Mouse (Mus musculus) leukemia stem cell, adult 10-12 weeks (primary cell): ENCODE measurements around the gene Rgs3. TPM values are rescaled to one million over a fixed set of nuclear protein-coding genes. Genes with fewer than 3 reads are reported as not detected.

ENCODE experiments used
- polyA plus RNA-seq: library from polyadenylated mRNA; stranded (reverse); fragments of >175 nt; gene quantifications from 2 replicates; pipeline ENCODE4 v1.2.3, GENCODE M21; 2012; ENCODE audit warnings: low replicate concordance

Rgs3 gene
- polyA plus RNA-seq, result 87.1 and 175 TPM in 2 replicates

DNA sequence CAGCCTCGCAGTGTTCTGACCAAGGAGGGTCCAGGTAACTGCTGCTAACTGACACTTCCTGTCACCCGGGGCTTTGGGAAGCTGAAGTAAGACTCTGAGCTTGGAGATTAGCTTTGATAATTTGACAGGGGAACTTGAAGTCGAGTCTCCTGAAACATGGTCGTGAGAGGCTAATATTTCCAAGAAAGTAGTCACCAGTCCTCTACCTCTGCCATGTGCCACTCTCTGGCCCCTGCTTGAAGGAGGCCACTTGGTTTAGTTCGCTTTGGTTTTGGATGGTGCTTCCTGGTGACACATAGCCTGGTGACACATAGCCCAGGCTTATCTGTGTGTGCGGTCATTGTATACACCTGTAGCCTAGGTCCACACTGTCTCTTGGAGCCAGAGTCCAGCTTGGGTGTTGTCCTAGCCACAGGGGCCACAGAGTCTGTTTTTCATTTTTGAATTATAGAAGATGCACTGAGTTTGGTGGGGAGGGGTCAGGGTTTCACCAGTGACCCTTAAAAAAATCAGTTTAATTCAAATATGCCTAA, at the start of gene Rgs3:
Rgs3 (plus strand) TSS at position 51 of the 533 bp plus-strand sequence.

DNA sequence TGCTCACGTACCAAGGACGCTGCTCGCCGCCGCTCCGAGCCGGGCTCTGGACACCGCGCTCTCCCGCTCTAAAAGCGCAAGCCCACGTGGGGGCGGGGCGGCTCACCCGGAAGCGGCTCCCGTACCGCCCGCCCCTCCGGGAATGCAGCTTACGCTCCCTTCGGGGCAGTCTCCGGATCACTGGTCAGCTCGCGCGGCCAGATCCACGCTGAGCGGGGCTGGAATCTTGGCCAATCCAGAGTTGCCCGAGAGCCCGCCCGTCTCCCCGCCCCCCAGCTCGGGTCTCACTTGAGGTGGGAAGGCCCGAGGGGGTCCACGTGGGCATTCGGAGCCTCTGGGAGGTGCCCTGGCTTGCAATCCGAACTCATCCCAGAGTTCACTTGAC, 39.8 kb upstream of the Rgs3 start, which contains the start of gene Alad:
Alad (minus strand) TSS at position 70 of the 385 bp plus-strand sequence.

DNA sequence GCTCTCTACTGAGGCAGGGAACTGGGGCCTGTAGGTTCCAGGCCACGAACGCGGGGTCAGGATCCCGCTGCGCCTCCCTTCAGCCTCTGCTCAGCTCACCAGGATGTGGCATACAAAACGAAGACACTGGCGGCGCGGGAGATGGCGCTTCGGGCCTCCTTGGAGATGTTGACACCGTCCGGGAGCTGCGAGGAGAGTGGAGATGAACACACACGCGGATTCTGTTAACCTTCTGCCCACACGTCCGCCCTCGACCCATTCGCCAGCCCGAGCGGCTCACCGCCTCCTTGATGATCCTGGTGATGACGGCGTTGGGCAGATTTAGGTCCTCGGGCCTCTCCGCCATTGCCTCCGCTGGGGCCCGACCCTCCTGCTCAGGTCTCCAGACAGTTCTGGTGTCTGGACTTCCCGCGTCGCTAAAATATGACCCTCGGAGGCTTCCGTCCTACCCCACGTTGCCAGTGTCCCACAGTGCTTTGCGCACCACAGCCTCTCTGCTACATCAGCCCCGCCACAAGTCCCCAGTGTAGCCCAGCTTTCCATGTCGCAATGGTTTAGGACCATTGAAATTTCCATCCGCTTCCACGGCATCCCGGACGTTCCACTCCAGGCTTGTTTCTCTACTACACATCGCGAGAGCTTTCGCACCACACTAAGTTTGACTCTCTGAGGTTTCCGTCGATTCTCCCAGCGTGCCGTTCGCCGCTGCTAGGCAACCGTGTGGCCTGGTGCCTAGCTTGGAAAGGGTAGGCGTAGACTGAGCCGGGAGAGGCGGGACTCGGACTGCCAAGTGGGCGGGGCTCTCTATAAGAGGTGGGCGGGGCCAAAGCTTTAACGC, 34.8 kb upstream of the Rgs3 start, which contains the start of the genes Pole3 and 4933430I17Rik:
Pole3 (minus strand) TSS at position 418 of the 838 bp plus-strand sequence.
4933430I17Rik (plus strand) TSS at position 719 of the 838 bp plus-strand sequence.

Other genes with a start within 250 kb of the Rgs3 start
- gene Fkbp15, start 199.3 kb upstream of the Rgs3 start, polyA plus RNA-seq, result 17.7 and 18.4 TPM in 2 replicates
- 0.73 and 2.3 TPM in 2 replicates for gene Slc31a1, start 199.1 kb upstream of the Rgs3 start, polyA plus RNA-seq
- gene Cdc26, start 151.2 kb upstream of the Rgs3 start, polyA plus RNA-seq, result 1.3 and 8.1 TPM in 2 replicates
- 1.9 and 5.4 TPM in 2 replicates for gene Prpf4, start 151.1 kb upstream of the Rgs3 start, polyA plus RNA-seq
- gene Rnf183, start 124.6 kb upstream of the Rgs3 start, polyA plus RNA-seq, result 0.12 and 0.59 TPM in 2 replicates
- gene Wdr31, start 89.0 kb upstream of the Rgs3 start, polyA plus RNA-seq, result 2.6 TPM in 2 replicates
- gene Bspry, start 79.8 kb upstream of the Rgs3 start, polyA plus RNA-seq, result 0.38 and 1.6 TPM in 2 replicates
- 2.6 and 7.6 TPM in 2 replicates for gene Hdhd3, start 56.4 kb upstream of the Rgs3 start, polyA plus RNA-seq
- gene Alad, start 39.9 kb upstream of the Rgs3 start, polyA plus RNA-seq, result 526 and 768 TPM in 2 replicates
- 28.5 and 35.6 TPM in 2 replicates for gene Pole3, start 34.8 kb upstream of the Rgs3 start, polyA plus RNA-seq
- gene 4933430I17Rik, start 34.5 kb upstream of the Rgs3 start, polyA plus RNA-seq, result not detected in 2 replicates